8 mouse cellular contexts compared by ENCODE assay signal in the genomic region with DNA sequence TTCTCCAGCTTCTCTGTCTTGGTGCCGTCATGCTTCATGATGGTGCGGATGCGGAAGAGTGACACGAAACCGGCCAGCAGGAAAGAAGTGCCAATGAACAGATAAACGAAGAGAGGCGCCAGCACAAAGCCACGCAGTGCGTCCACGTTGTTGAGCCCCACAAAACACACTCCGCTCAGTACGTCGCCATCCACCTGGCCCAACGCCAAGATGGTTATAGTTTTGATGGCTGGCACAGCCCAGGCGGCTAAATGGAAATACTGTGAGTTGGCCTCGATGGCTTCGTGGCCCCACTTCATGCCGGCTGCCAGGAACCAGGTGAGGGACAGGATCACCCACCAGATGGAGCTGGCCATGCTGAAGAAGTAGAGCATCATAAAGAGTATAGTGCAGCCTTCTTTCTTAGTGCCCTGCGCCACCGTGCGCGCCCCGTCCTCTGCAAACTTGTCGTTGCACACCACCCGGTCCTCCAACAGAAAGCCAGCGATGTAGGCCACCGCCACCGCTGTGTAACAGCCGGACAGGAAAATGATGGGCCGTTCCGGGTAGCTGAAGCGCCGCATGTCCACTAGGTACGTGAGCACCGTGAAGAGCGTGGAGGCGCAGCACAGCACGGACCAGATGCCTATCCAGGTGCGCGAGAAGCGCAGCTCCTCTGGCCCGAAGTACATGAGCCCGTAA. TPM values are rescaled to one million over a fixed set of nuclear protein-coding genes. Genes with fewer than 3 reads are reported as not detected.
A peak's percentile ranks its signal among the peaks of the same experiment; 100 is the strongest.
DNase-seq lines count a peak whose midpoint lies in the region; ATAC-seq and TF ChIP-seq lines count a peak whose summit lies in the region.

No protein-coding gene starts in this region.

- peaks cover 3% of the 10 kb centered on the region; the same call in 1 of the 2 replicates for H3K27me3 ChIP-seq in thymus, adult 2 months (ENCODE audit: control insufficient read depth, insufficient read depth, low read length)
- H3K27me3 ChIP-seq in forebrain, embryonic 10.5 days (ENCODE audit: poor library complexity, severe bottlenecking): peaks cover 30% of the 10 kb centered on the region
- H3K27me3 ChIP-seq in small intestine, adult 2 months (ENCODE audit: control insufficient read depth, insufficient read depth, low read length): no peaks in the 10 kb centered on the region

- no peak for ATAC-seq in CD4-positive, CD25-positive, alpha-beta regulatory T cell, adult 4 months

- no peaks in the 10 kb centered on the region for H3K4me1 ChIP-seq in thymus, adult 2 months (replicated peaks; ENCODE audit: control insufficient read depth, insufficient read depth, low read length)
- peaks cover 48% of the 10 kb centered on the region for H3K4me1 ChIP-seq in forebrain, embryonic 10.5 days
- H3K4me1 ChIP-seq in small intestine, adult 2 months (ENCODE audit: control insufficient read depth, insufficient read depth, insufficient read length, low read length): 0 out of 2 replicates have a peak, but pooled peaks cover 6% of the 10 kb centered on the region

- 13% methylated on average over 43 of the region's 43 CpGs for WGBS in thymus, adult 2 months
- WGBS in forebrain, embryonic 10.5 days: 3% methylated on average over 43 of the region's 43 CpGs
- 18% methylated on average over 43 of the region's 43 CpGs for WGBS in small intestine, adult 2 months

- H3K4me3 ChIP-seq in thymus, adult 2 months (ENCODE audit: control insufficient read depth, insufficient read depth, low read length): no peak overlapping the region
- H3K4me3 ChIP-seq in forebrain, embryonic 10.5 days: peak overlapping the region; percentile 91
- peak overlapping the region; percentile 80 for H3K4me3 ChIP-seq in small intestine, adult 2 months (ENCODE audit: low read depth, low read length)

- intact Hi-C loops in heart, postnatal 36 days (cut with DNase I): loop anchor here (5.0 to 10.0 kb wide), 4 partner anchors 161 to 629 kb away; partner anchors contain the start of gene Mterf1b

- TF ChIP-seq CTCF in thymus, adult 2 months (IDR thresholded peaks at IDR 0.05; ENCODE audit: borderline replicate concordance, control insufficient read depth, extremely low read depth, insufficient read depth, low read length, poor library complexity): no peak
- no peak for TF ChIP-seq CTCF in small intestine, adult 2 months (IDR thresholded peaks at IDR 0.05; ENCODE audit: extremely low read depth, insufficient read length, insufficient replicate concordance, low read depth, low read length)

- no peaks in the 10 kb centered on the region for H3K36me3 ChIP-seq in thymus, adult 2 months (ENCODE audit: control insufficient read depth, insufficient read depth, low read length)
- peaks cover 25% of the 10 kb centered on the region for H3K36me3 ChIP-seq in forebrain, embryonic 10.5 days (replicated peaks)
- no peaks in the 10 kb centered on the region for H3K36me3 ChIP-seq in small intestine, adult 2 months (ENCODE audit: control insufficient read depth, insufficient read depth, low read length)

- H3K27ac ChIP-seq in thymus, adult 2 months (ENCODE audit: control insufficient read depth, insufficient read depth, low read length): no peak overlapping the region
- H3K27ac ChIP-seq in forebrain, embryonic 10.5 days: peak overlapping the region; percentile 98
- H3K27ac ChIP-seq in small intestine, adult 2 months (ENCODE audit: insufficient read depth, low read depth, low read length): no peak overlapping the region

- no peaks in the 10 kb centered on the region for H3K9me3 ChIP-seq in forebrain, embryonic 10.5 days

- no peak for TF ChIP-seq POLR2A in thymus, adult 2 months (IDR thresholded peaks at IDR 0.05; ENCODE audit: control insufficient read depth, extremely low read depth, insufficient read depth, low read length, poor library complexity)
- no peak for TF ChIP-seq POLR2A in small intestine, adult 2 months (IDR thresholded peaks at IDR 0.05; ENCODE audit: low read depth, low read length)

- DNase-seq in thymus, postnatal 4 days: peak; percentile 6
- no peak for DNase-seq in thymus, adult 2 months
- DNase-seq in forebrain, embryonic 10.5 days (ENCODE audit: extremely low spot score, low spot score): peak; percentile 44
- peak; percentile 11 to 18 for DNase-seq in heart, postnatal 36 days
- peak; percentile 10 to 17 for DNase-seq in layer of hippocampus, adult 8-10 months (ENCODE audit: low spot score in 2 of 2)
- DNase-seq in lung, postnatal 14 days: peak; percentile 49

RNA-seq across cellular contexts. Expression of gene Fzd1, which starts 1.7 kb away (rescaled TPM):
- 5.8 and 6.2 TPM in 2 replicates for polyA plus RNA-seq in thymus, adult 2 months (2012; rRNA removed)
- polyA plus RNA-seq in forebrain, embryonic 10.5 days (2016; fragmentation: Nextera tagmentation; extraction: Ambion mirVana): 13.5 and 13.9 TPM in 2 replicates
- 10 to 100 TPM in 1 of 2 experiments, 1 to 10 TPM in 1; 8.9 to 10.8 TPM for total RNA-seq in heart, postnatal 36 days (2021)
- total RNA-seq in layer of hippocampus, adult 8-10 months (2022): 1 to 10 TPM; 8.2 to 9.9 (median 8.5) TPM
- 7.7 and 10.3 TPM in 2 replicates for polyA plus RNA-seq in small intestine, adult 2 months (2012; rRNA removed)
- polyA plus RNA-seq in CD4-positive, CD25-positive, alpha-beta regulatory T cell, adult 4 months (2017; shearing (Covaris generic)): not detected
